Mouse (Mus musculus) layer of hippocampus, adult 18-20 months (tissue): Measurements from ENCODE around the gene Atxn7l2. TPM values are rescaled to one million over a fixed set of nuclear protein-coding genes. Genes with fewer than 3 reads are reported as not detected.

Experiments used
- DNase-seq, 2 experiments: peaks; one replicate each; pipeline ENCODE4 v3.0.0; 2022; ENCODE audit warnings: low spot score in 2 of 2
- total RNA-seq, 2 experiments: library from RNA; stranded (reverse); gene quantifications; 2 replicates each; pipeline ENCODE4 v1.2.3; 2021

Gene Atxn7l2
- total RNA-seq, 2 experiments from 2014 or later, result 23.5 to 24.8 TPM

GRCm38 (mm10) chr3:108180514-108180913 is 30.2 kb downstream of the Atxn7l2 start:
- no peak for DNase-seq

GRCm38 (mm10) chr3:108178756-108179715 is 31.7 kb downstream of the Atxn7l2 start:
- no peak for DNase-seq

GRCm38 (mm10) chr3:108174672-108175531 is 35.8 kb downstream of the Atxn7l2 start:
- peak; percentile 81 to 89 for DNase-seq

DNA sequence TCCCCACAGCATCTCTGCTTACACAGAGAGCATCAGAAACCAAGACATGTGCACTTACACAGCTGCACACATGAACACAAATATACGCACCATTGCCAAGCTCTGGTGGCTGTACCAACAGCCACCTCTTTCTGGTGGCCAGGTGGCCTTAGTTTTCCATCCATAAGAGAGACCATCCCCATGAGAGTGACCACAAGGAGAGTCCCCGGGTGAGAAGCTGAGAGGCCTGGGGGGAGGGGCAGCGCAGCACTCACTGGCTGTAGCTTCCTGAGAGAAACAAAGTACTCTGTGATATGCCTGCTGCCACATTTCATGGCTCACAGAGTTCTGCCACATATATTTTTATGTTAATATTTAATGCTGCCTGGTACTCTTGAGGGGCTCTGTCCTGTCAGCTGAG is 41.5 kb downstream of the Atxn7l2 start:
- DNase-seq, result no peak

DNA sequence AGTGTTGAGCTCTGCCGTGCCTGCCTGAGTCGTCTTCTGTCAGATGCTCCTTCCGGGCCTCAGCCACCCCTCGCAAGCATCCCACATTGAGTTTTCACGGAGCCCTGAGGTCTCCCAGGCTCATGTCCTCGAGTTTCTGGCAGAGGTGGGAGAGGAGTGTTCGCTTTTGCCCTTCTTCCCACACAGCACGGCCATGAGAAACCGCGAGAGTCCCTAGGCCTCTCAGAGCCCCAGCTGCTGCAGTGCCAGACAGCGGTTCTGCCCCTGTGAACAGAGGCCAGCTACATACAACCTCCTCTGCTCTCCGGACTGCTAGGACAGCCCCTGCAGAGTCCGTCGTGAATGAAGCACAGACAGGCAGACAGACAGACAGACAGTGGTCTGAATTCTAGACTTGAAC is 43.2 kb downstream of the Atxn7l2 start:
- DNase-seq, result no peak

- peak in 1 of 2 experiments; percentile 59 for DNase-seq
These were observed 44.1 kb downstream of the Atxn7l2 start for GRCm38 (mm10) chr3:108166486-108167211.

DNA sequence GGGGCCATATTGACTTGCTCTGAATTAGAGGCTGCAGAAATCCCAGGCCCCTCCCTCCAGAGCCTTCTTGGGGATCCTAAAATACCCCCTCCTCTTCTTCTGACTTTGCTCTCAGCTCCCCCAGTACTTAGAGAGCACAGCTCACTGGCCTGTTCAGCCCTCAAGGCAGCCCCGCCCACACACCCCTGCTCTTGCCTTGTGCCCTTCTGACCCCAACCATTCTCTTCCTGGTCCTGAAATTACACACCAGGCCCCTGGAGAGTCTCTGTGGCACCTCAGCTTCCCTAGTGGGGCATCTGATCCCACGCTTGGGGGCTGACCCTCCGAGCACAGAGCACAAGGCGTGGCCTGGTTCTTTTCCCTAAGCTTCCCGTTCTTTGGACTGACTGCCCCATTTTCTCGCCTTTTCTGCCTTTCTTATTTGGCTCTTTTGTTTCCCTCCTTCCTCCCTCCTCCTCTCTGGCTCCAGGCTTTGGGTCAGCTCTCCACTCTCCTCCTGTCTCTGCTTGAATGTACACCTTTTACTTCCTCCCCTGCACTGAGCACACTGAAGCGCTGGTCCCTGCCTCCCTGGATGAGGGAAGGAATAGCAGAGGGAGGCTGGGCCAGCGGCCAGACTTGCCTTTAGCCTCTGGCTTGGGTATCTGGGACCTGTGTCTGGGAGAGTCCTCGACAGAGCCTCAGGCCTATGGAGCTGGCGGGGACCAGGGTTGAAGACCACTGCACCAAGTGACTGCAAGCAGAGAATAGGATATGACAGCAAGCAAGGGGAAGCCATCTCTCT is 45.0 kb downstream of the Atxn7l2 start:
- no peak for DNase-seq

DNA sequence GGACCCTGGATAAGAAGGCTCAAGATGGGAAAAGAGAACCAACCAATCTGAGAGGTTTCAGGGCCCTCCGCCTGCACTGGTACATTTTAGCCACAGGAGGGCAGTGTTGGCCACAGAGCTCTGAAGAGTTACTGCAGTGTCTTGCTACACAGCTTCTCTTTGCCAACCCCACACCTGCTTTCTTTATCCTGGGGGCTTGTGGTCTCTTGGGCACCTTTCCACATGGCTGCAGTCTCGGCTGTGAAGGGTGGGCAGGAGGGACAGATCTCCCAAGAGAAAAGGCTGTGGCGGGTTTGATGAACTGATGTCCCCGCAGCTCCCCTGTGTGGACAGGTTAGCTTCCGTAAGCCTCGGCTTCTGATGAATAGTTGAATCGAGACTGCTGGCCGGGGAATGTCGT is 45.9 kb downstream of the Atxn7l2 start:
- peak; percentile 78 to 92 for DNase-seq

GRCm38 (mm10) chr3:108164091-108164490 is 46.6 kb downstream of the Atxn7l2 start:
- no peak for DNase-seq

- peak; percentile 61 to 80 for DNase-seq
These were observed 52.2 kb downstream of the Atxn7l2 start for GRCm38 (mm10) chr3:108158383-108159037.

GRCm38 (mm10) chr3:108154656-108155055 is 56.1 kb downstream of the Atxn7l2 start, which contains the start of gene Gpr61:
TSS of gene Gpr61 (minus strand) at chr3:108154882.
- peak; percentile 74 to 82 for DNase-seq

DNA sequence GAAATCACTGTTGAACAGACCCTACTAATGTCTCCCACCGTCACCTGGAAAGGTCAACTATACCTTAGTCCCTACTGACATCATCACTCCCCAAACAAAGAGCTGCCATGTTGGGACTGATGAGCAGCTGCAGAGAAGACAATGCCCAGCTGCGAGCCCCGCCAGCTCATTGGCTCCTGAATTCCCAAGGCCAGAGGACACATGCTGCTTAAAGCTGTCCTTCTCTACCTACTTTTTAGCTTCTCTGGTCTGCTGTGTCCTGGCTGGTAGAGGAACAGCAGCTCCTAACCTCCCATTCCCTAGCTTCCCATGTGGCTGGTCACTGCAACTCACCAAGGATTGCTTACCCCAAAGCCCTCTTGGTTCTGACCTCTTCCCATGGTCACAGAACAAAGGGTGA is 58.4 kb downstream of the Atxn7l2 start:
- DNase-seq, result no peak

Other genes starting within 250 kb of the Atxn7l2 start
- not detected for gene Gstm3, start 241.7 kb downstream of the Atxn7l2 start, total RNA-seq
- 1 to 10 TPM; 2.8 to 3.4 TPM for gene Gstm2, start 224.5 kb downstream of the Atxn7l2 start, total RNA-seq
- 100 to 1,000 TPM; 379 to 410 TPM for gene Gstm1, start 193.0 kb downstream of the Atxn7l2 start, total RNA-seq
- gene Gstm4, start 166.0 kb downstream of the Atxn7l2 start, total RNA-seq, result 10 to 100 TPM; 12.3 to 13.2 TPM
- 10 to 100 TPM; 68.7 to 73.6 TPM for gene Ampd2, start 124.3 kb downstream of the Atxn7l2 start, total RNA-seq
- gene Gnat2, start 118.1 kb downstream of the Atxn7l2 start, total RNA-seq, result not detected
- gene Gnai3, start 64.8 kb downstream of the Atxn7l2 start, total RNA-seq, result 10 to 100 TPM; 28.2 to 28.7 TPM
- 10 to 100 TPM; 14.8 to 15.1 TPM for gene Gpr61, start 56.1 kb downstream of the Atxn7l2 start, total RNA-seq
- gene Amigo1, start 24.6 kb downstream of the Atxn7l2 start, total RNA-seq, result 10 to 100 TPM; 71.6 to 76.8 TPM
- 10 to 100 TPM; 17.4 TPM for gene Cyb561d1, start 9.7 kb downstream of the Atxn7l2 start, total RNA-seq
- gene Sypl2, start 15.7 kb upstream of the Atxn7l2 start, total RNA-seq, result 1 to 10 TPM; 2.8 to 3.2 TPM
- 10 to 100 TPM; 67.2 to 69.9 TPM for gene Psma5, start 46.0 kb upstream of the Atxn7l2 start, total RNA-seq
- 100 to 1,000 TPM; 373 to 382 TPM for gene Sort1, start 73.1 kb upstream of the Atxn7l2 start, total RNA-seq
- gene Mybphl, start 154.0 kb upstream of the Atxn7l2 start, total RNA-seq, result under 1 TPM; 0.86 to 0.99 TPM
- gene Psrc1, start 172.9 kb upstream of the Atxn7l2 start, total RNA-seq, result 10 to 100 TPM; 23.2 to 25.0 TPM
- gene Celsr2, start 204.6 kb upstream of the Atxn7l2 start, total RNA-seq, result 100 to 1,000 TPM; 172 to 173 TPM
- 100 to 1,000 TPM; 205 to 221 TPM for gene Sars, start 234.3 kb upstream of the Atxn7l2 start, total RNA-seq